Mouse (Mus musculus): ENCODE measurements at regions not wholly inside any gene's neighbourhood (a gene's known extent, or its start where the extent isn't known, plus 50 kb on each side); places are given as distances from the start of the nearest gene placed in this dataset.
"Not testable (repeated sequence)": the region's sequence is repeated elsewhere in the genome, so short reads cannot be mapped to it uniquely, and the experiment has no call there.

DNA sequence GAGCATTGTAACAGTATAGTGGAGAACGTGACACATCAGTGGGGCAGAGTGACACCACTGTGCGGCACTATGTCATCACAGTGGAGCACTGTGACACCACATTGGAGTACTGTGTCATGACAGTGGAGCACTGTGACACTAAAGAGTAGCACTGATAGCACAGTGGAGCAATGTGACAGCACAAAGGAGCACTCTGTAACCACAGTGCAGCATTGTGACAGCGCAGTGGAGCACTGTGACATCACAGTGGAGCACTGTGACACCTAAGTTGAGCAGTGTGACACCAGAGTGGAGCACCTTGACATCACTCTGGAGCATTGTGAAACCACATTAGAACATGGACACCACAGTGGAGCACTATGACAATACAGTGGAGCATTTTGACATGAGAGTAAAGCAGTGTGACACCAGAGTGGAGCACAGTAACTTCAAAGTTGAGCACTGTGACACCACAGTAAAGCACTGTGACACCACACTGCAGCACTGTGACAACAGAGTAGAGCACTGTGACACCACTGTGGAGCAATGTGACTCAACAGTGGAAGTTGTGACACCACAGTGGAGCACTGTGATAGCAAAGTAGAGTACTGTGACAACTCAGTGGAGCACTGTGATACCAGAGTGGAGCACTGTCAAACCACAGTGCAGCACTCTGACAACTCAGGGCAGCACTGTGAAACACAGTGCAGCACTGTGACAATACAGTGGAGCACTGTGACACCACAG, 77.5 kb upstream of the Scaf8 start:
- peaks cover 37% of the 10 kb centered on the region for H3K9me3 ChIP-seq (replicated peaks)
- H3K9ac ChIP-seq = no peak overlapping the region
- no peaks in the 10 kb centered on the region for H3K27me3 ChIP-seq
- 44% methylated on average over 3 of the region's 3 CpGs for WGBS
- H3K36me3 ChIP-seq (ENCODE audit: poor library complexity, severe bottlenecking) = no peaks in the 10 kb centered on the region
- H3K27ac ChIP-seq = no peak overlapping the region
- no peak overlapping the region for H3K4me2 ChIP-seq
- no peak overlapping the region for H3K4me3 ChIP-seq
- no peak for ATAC-seq
- H3K4me1 ChIP-seq = no peaks in the 10 kb centered on the region

GRCm38 (mm10) chr17:3038067-3038466, 76.7 kb upstream of the Scaf8 start:
- H3K4me1 ChIP-seq = no peaks in the 10 kb centered on the region
- no peaks in the 10 kb centered on the region for H3K27me3 ChIP-seq
- no peak overlapping the region for H3K4me2 ChIP-seq
- H3K36me3 ChIP-seq (ENCODE audit: poor library complexity, severe bottlenecking) = no peaks in the 10 kb centered on the region
- H3K9me3 ChIP-seq (replicated peaks) = peaks cover 35% of the 10 kb centered on the region
- no peak overlapping the region for H3K9ac ChIP-seq
- no peak for ATAC-seq
- no peak overlapping the region for H3K4me3 ChIP-seq
- no peak overlapping the region for H3K27ac ChIP-seq
- 84% methylated on average over 1 of the region's 1 CpGs for WGBS

GRCm38 (mm10) chr17:3044520-3044919, 70.3 kb upstream of the Scaf8 start:
- H3K36me3 ChIP-seq (ENCODE audit: poor library complexity, severe bottlenecking); H3K4me1 ChIP-seq; H3K9ac ChIP-seq; H3K27me3 ChIP-seq; H3K4me3 ChIP-seq; H3K9me3 ChIP-seq (replicated peaks); H3K4me2 ChIP-seq; ATAC-seq; H3K27ac ChIP-seq: not testable (repeated sequence)
- 87% methylated on average over 20 of the region's 20 CpGs for WGBS

GRCm38 (mm10) chr17:3053859-3054258, 60.9 kb upstream of the Scaf8 start:
- H3K4me2 ChIP-seq; ATAC-seq; H3K27me3 ChIP-seq; H3K4me1 ChIP-seq; H3K9ac ChIP-seq; H3K9me3 ChIP-seq (replicated peaks); H3K36me3 ChIP-seq (ENCODE audit: poor library complexity, severe bottlenecking); H3K27ac ChIP-seq; H3K4me3 ChIP-seq: not testable (repeated sequence)
- 81% methylated on average over 4 of the region's 4 CpGs for whole genome bisulfite sequencing

DNA sequence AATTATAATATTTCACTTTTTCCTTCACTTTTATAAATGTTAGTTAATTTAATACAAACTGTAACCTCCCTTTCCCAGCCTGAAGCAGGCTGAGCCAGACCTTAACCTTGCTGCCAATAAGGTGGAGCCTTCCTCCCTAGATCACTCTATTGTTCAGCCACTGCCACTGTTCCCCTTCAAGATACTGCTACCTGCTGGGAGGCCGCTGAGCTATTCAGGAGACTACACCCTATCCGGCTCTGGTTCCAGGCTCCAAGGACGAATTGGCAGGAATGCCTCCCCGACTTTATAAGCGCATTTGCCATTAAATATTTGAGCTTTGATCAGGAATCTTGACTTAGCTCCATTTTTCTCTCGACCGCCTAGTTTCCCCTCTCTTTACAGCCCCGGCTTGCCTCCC, 59.9 kb upstream of the Scaf8 start:
- not testable (repeated sequence) for H3K4me2 ChIP-seq; H3K36me3 ChIP-seq (ENCODE audit: poor library complexity, severe bottlenecking); H3K27ac ChIP-seq; H3K27me3 ChIP-seq; H3K9me3 ChIP-seq (replicated peaks); H3K4me3 ChIP-seq; H3K9ac ChIP-seq; H3K4me1 ChIP-seq; ATAC-seq
- 33% methylated on average over 8 of the region's 8 CpGs for WGBS

- not testable (repeated sequence) for H3K4me1 ChIP-seq; H3K27me3 ChIP-seq; ATAC-seq; H3K4me3 ChIP-seq; H3K36me3 ChIP-seq (ENCODE audit: poor library complexity, severe bottlenecking); H3K27ac ChIP-seq; H3K9ac ChIP-seq; H3K9me3 ChIP-seq (replicated peaks); H3K4me2 ChIP-seq
- 82% methylated on average over 3 of the region's 3 CpGs for WGBS
Measured at GRCm38 (mm10) chr17:3055376-3055775, 59.4 kb upstream of the Scaf8 start.

- not testable (repeated sequence) for H3K27ac ChIP-seq; H3K9me3 ChIP-seq (replicated peaks); H3K9ac ChIP-seq; H3K4me2 ChIP-seq; ATAC-seq; H3K4me1 ChIP-seq; H3K27me3 ChIP-seq; H3K36me3 ChIP-seq (ENCODE audit: poor library complexity, severe bottlenecking); H3K4me3 ChIP-seq
- WGBS = 96% methylated on average over 1 of the region's 1 CpGs
Measured at GRCm38 (mm10) chr17:3063401-3063800, 51.4 kb upstream of the Scaf8 start.
